Mouse (Mus musculus): ENCODE results near the gene Elane. TPM values are rescaled to one million over a fixed set of nuclear protein-coding genes. Genes with fewer than 3 reads are reported as not detected.
A peak's percentile ranks its signal among the peaks of the same experiment; 100 is the strongest.

The Elane gene
- polyA plus RNA-seq, 1 experiment from 2014 or later: not detected

GRCm38 (mm10) chr10:79926491-79927323, 40.7 kb downstream of the Elane start, which contains the start of gene Arid3a:
Gene Arid3a (plus strand): TSS chr10:79927043.
- peaks cover 14% of the 10 kb centered on the region for H3K27me3 ChIP-seq (replicated peaks; ENCODE audit: control insufficient read depth, insufficient read depth, low read length)
- peak within 1 kb of the TSS; percentile 58 for H3K4me3 ChIP-seq (ENCODE audit: low read depth, low read length)
- no peaks in the 10 kb centered on the region for H3K9me3 ChIP-seq (ENCODE audit: control insufficient read depth, low read length)
- H3K27ac ChIP-seq (ENCODE audit: low read depth): peak within 1 kb of the TSS; percentile 80
- peak within 1 kb of the TSS; percentile 76 for H3K9ac ChIP-seq (ENCODE audit: low read length)
- under 1% methylated on average over 63 of the region's 63 CpGs for WGBS
- ATAC-seq (replicated peaks; ENCODE audit: low FRiP score, low TSS enrichment, low read depth) (peak; percentile 83), DNase-seq (ENCODE audit: low spot score) (peak; percentile 95)
- peaks cover 12% of the 10 kb centered on the region for H3K36me3 ChIP-seq (ENCODE audit: control insufficient read depth, insufficient read depth, low read length)
- H3K4me2 ChIP-seq (ENCODE audit: low read length): peak within 1 kb of the TSS; percentile 88
- peaks cover 22% of the 10 kb centered on the region for H3K4me1 ChIP-seq (replicated peaks; ENCODE audit: control insufficient read depth, insufficient read depth, low read length)

- ATAC-seq (replicated peaks; ENCODE audit: low FRiP score, low TSS enrichment, low read depth) (peak; percentile 21; the same call in 1 of the 2 replicates), DNase-seq (ENCODE audit: low spot score) (peak; percentile 87)
- peaks cover 27% of the 10 kb centered on the region for H3K4me1 ChIP-seq (replicated peaks; ENCODE audit: control insufficient read depth, insufficient read depth, low read length)
- peaks cover 7% of the 10 kb centered on the region; the same call in 1 of the 2 replicates for H3K27me3 ChIP-seq (replicated peaks; ENCODE audit: control insufficient read depth, insufficient read depth, low read length)
- peaks cover 19% of the 10 kb centered on the region for H3K36me3 ChIP-seq (ENCODE audit: control insufficient read depth, insufficient read depth, low read length)
- peak overlapping the region; percentile 76 for H3K9ac ChIP-seq (ENCODE audit: low read length)
- H3K27ac ChIP-seq (ENCODE audit: low read depth): peak overlapping the region; percentile 80
- peak overlapping the region; percentile 88 for H3K4me2 ChIP-seq (ENCODE audit: low read length)
- no peaks in the 10 kb centered on the region for H3K9me3 ChIP-seq (ENCODE audit: control insufficient read depth, low read length)
- WGBS: 1% methylated on average over 53 of the region's 54 CpGs
- peak overlapping the region; percentile 58 for H3K4me3 ChIP-seq (ENCODE audit: low read depth, low read length)
Measured at GRCm38 (mm10) chr10:79927324-79928029, 41.4 kb downstream of the Elane start.

GRCm38 (mm10) chr10:79928030-79928694, 42.1 kb downstream of the Elane start:
- Histone ChIP-seq H3K9ac (ENCODE audit: low read length) (peak overlapping the region; percentile 76), H3K9me3 (ENCODE audit: control insufficient read depth, low read length) (no peaks in the 10 kb centered on the region), H3K4me1 (replicated peaks; ENCODE audit: control insufficient read depth, insufficient read depth, low read length) (peaks cover 32% of the 10 kb centered on the region), H3K4me2 (ENCODE audit: low read length) (peak overlapping the region; percentile 88), H3K27me3 (replicated peaks; ENCODE audit: control insufficient read depth, insufficient read depth, low read length) (no peaks in the 10 kb centered on the region; the same call in 1 of the 2 replicates), H3K4me3 (ENCODE audit: low read depth, low read length) (peak overlapping the region; percentile 58), H3K27ac (ENCODE audit: low read depth) (peak overlapping the region; percentile 80), H3K36me3 (ENCODE audit: control insufficient read depth, insufficient read depth, low read length) (peaks cover 23% of the 10 kb centered on the region)
- ATAC-seq (replicated peaks; ENCODE audit: low FRiP score, low TSS enrichment, low read depth) (no peak), DNase-seq (ENCODE audit: low spot score) (peak; percentile 79)
- WGBS: under 1% methylated on average over 29 of the region's 29 CpGs

GRCm38 (mm10) chr10:79928907-79929701, 43.1 kb downstream of the Elane start:
- Histone ChIP-seq H3K9me3 (ENCODE audit: control insufficient read depth, low read length) (no peaks in the 10 kb centered on the region), H3K4me1 (replicated peaks; ENCODE audit: control insufficient read depth, insufficient read depth, low read length) (peaks cover 33% of the 10 kb centered on the region)
- WGBS: 15% methylated on average over 9 of the region's 9 CpGs

GRCm38 (mm10) chr10:79929967-79930825, 44.1 kb downstream of the Elane start:
- Histone ChIP-seq H3K9me3 (ENCODE audit: control insufficient read depth, low read length) (no peaks in the 10 kb centered on the region), H3K27me3 (replicated peaks; ENCODE audit: control insufficient read depth, insufficient read depth, low read length) (no peaks in the 10 kb centered on the region), H3K36me3 (ENCODE audit: control insufficient read depth, insufficient read depth, low read length) (peaks cover 33% of the 10 kb centered on the region), H3K27ac (ENCODE audit: low read depth) (no peak overlapping the region), H3K4me3 (ENCODE audit: low read depth, low read length) (no peak overlapping the region), H3K4me1 (replicated peaks; ENCODE audit: control insufficient read depth, insufficient read depth, low read length) (peaks cover 36% of the 10 kb centered on the region), H3K4me2 (ENCODE audit: low read length) (no peak overlapping the region), H3K9ac (ENCODE audit: low read length) (0 out of 2 replicates have a peak overlapping the region, but pooled peaks have one; percentile 7)
- DNase-seq (ENCODE audit: low spot score) (no peak), ATAC-seq (replicated peaks; ENCODE audit: low FRiP score, low TSS enrichment, low read depth) (no peak)
- WGBS: 87% methylated on average over 18 of the region's 18 CpGs

More at GRCm38 (mm10) chr10:79928907-79929701, 43.1 kb downstream of the Elane start:
- Histone ChIP-seq H3K36me3 (ENCODE audit: control insufficient read depth, insufficient read depth, low read length) (peaks cover 30% of the 10 kb centered on the region), H3K4me3 (ENCODE audit: low read depth, low read length) (peak overlapping the region; percentile 58), H3K4me2 (ENCODE audit: low read length) (peak overlapping the region; percentile 88), H3K27ac (ENCODE audit: low read depth) (peak overlapping the region; percentile 54; the same call in 1 of the 2 replicates), H3K27me3 (replicated peaks; ENCODE audit: control insufficient read depth, insufficient read depth, low read length) (no peaks in the 10 kb centered on the region), H3K9ac (ENCODE audit: low read length) (peak overlapping the region; percentile 46; the same call in 1 of the 2 replicates)
- DNase-seq (ENCODE audit: low spot score) (peak; percentile 55), ATAC-seq (replicated peaks; ENCODE audit: low FRiP score, low TSS enrichment, low read depth) (no peak)

GRCm38 (mm10) chr10:79930826-79931186, 44.8 kb downstream of the Elane start:
- DNase-seq (ENCODE audit: low spot score) (no peak), ATAC-seq (replicated peaks; ENCODE audit: low FRiP score, low TSS enrichment, low read depth) (no peak)
- H3K27ac ChIP-seq (ENCODE audit: low read depth): no peak overlapping the region
- H3K4me3 ChIP-seq (ENCODE audit: low read depth, low read length): no peak overlapping the region
- no peak overlapping the region for H3K4me2 ChIP-seq (ENCODE audit: low read length)
- H3K9ac ChIP-seq (ENCODE audit: low read length): no peak overlapping the region
- no peaks in the 10 kb centered on the region for H3K9me3 ChIP-seq (ENCODE audit: control insufficient read depth, low read length)
- peaks cover 39% of the 10 kb centered on the region for H3K36me3 ChIP-seq (ENCODE audit: control insufficient read depth, insufficient read depth, low read length)
- 91% methylated on average over 16 of the region's 16 CpGs for WGBS
- peaks cover 33% of the 10 kb centered on the region for H3K4me1 ChIP-seq (replicated peaks; ENCODE audit: control insufficient read depth, insufficient read depth, low read length)
- H3K27me3 ChIP-seq (replicated peaks; ENCODE audit: control insufficient read depth, insufficient read depth, low read length): no peaks in the 10 kb centered on the region

GRCm38 (mm10) chr10:79931797-79932196, 45.8 kb downstream of the Elane start:
- Histone ChIP-seq H3K9me3 (ENCODE audit: control insufficient read depth, low read length) (no peaks in the 10 kb centered on the region), H3K4me1 (replicated peaks; ENCODE audit: control insufficient read depth, insufficient read depth, low read length) (peaks cover 37% of the 10 kb centered on the region), H3K36me3 (ENCODE audit: control insufficient read depth, insufficient read depth, low read length) (peaks cover 44% of the 10 kb centered on the region), H3K9ac (ENCODE audit: low read length) (no peak overlapping the region), H3K4me3 (ENCODE audit: low read depth, low read length) (no peak overlapping the region), H3K4me2 (ENCODE audit: low read length) (no peak overlapping the region), H3K27me3 (replicated peaks; ENCODE audit: control insufficient read depth, insufficient read depth, low read length) (no peaks in the 10 kb centered on the region), H3K27ac (ENCODE audit: low read depth) (no peak overlapping the region)
- no peak for DNase-seq (ENCODE audit: low spot score)
- ATAC-seq (replicated peaks; ENCODE audit: low FRiP score, low TSS enrichment, low read depth): no peak
- 76% methylated on average over 9 of the region's 9 CpGs for WGBS

Data from intestine, embryonic 14.5 days (tissue).